Mouse (Mus musculus) lung, adult 2 months (tissue): ENCODE measurements around the gene Zmym1.

Experiments used
- CTCF ChIP-seq: fragments of 200-500 bp; IDR thresholded peaks from 2 replicates; pipeline ENCODE4 v1.5.1; 2011; ENCODE audit warnings: mild to moderate bottlenecking, low read length, control low read depth; ENCODE audit not compliant: insufficient read depth
- POLR2A ChIP-seq: fragments of 200-500 bp; IDR thresholded peaks from 2 replicates; pipeline ENCODE4 v1.6.1; 2011; ENCODE audit warnings: low read depth, mild to moderate bottlenecking, control low read depth, low read length, borderline replicate concordance; ENCODE audit errors: extremely low read depth

GRCm38 (mm10) chr4:127016366-127016765 is 44.6 kb downstream of the Zmym1 start:
- TF ChIP-seq POLR2A = no peak
- TF ChIP-seq CTCF = no peak
